Mouse (Mus musculus): ENCODE measurements around the gene Plekhh2.

The Plekhh2 gene

DNA sequence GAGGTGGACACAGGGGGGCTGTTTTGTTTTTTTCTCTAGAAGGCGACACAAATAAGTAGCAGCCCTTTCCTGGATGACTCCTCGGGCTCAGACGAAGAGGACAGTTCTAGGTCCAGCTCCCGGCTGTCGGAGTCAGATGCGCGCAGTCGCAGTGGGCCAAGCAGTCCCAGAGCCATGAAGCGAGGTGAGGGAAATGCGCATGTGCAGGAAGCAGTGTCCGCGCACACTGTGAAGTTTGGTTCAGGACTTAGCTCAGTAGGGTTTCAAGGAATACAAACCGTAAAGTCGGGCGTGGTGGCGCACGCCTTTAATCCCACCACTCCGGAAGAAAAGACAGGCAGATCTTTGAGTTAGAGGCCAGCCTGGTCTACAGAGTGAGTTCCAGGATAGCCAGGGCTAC lies 59.9 kb downstream of the Plekhh2 start:
- no peak for DNase-seq (ENCODE audit: low read depth, low spot score)

DNA sequence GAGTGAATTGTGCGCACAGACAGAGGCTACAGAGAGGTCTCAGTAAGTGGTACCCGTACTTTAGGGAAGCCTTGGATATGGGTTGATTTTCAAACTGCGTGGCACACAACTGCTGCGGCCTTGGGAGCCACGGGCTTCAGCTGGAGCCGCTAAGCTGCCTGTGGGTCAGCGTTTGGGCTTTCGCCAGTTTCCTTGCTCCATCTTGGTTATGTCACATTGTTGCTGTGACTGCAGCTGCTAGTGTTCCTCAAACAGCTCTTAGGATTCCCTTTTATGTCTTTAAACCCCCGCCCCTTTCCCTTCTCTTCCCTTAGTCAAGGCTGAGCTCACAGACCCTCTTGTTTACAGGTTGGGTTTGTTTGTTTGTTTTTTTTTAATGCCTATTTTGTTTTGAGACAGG lies 61.6 kb downstream of the Plekhh2 start:
- no peak for DNase-seq (ENCODE audit: low read depth, low spot score)

DNA sequence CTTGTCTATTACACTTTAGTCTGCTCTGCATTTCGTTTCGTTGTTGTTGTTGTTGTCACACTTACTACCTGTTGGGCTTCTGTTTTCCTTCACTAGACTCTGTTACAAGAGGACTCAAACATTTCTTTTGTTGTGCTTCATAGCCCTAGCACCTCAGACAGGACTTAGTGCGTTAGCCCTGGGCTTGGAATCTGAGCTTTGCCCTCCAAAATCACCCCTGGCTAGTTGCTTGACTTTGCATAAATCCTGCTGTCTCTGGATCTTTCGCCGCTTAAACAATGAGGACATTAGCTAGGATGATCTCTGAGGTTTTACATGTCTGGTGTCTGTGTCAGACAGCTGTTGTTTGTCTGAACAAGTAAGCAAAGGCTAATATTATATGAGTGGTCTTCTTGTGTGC lies 62.2 kb downstream of the Plekhh2 start:
- DNase-seq (ENCODE audit: low read depth, low spot score) = no peak

DNA sequence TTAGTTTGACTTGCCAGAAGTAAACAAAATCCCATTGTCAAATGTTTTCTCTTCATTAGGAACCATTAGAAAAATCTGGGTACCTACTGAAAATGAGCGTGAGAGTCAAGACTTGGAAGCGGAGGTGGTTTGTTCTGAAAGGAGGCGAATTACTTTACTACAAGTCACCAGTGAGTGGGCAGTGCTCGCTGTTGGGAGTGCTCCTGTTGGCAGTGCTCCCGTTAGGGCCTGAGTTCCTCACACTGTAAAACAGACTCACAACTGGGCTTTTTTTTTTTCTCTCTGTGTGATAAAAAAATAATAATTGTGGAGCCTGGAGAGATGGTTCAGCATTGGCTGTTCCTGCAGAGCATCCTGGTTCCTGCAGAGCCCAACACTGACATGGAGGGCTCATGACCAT lies 63.4 kb downstream of the Plekhh2 start:
- no peak for DNase-seq (ENCODE audit: low read depth, low spot score)

DNA sequence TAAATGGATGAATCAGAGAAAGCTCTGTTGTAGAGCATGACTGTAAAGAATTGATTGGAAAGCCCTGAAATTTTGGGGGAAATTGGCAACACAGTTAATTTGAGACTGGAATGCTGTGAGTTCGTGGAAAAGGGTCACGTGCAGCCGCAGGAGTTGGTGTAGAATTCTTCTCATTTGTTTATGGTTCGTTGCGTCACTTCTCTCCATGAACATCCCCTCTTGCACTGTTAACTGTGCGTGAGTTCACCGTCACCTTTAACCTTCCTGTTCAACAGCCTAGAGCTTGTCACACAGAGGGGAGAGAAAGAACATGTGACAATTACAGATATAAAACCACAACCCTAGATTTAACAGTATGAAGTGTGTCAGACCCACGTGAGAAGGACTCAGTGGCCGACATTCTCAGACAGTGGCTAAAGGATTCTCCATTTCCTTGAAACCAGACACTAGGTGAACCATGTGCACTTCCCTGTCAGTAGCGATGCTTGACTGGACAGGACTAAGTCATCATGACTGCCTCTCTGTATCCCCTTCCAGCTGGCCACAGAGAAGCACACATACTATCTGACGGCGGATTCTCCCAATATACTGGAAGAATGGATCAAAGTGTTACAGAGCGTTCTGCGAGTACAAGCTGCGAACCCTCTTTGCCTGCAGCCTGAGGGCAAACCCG lies 65.1 kb downstream of the Plekhh2 start:
- no peak for DNase-seq (ENCODE audit: low read depth, low spot score)

DNA sequence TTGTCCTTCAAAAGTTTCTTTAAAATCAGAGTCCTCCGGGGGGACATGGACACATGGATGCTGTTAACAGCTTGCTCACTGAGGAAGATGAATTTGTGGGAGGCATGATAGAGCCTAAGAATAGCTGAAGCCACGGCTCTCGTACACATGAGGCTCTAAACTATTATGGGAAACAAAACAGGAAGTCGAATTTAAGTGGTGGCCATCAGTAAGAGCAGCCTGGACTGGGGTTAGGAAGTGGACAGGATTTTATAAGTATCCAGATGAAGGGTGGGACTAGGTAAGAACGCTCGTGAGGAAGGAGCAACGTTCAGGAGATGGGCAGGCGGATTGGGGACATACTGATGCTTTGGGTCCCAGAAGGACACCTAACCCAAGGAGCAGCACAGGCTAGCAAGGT lies 67.6 kb downstream of the Plekhh2 start:
- DNase-seq (ENCODE audit: low read depth, low spot score) = no peak

DNA sequence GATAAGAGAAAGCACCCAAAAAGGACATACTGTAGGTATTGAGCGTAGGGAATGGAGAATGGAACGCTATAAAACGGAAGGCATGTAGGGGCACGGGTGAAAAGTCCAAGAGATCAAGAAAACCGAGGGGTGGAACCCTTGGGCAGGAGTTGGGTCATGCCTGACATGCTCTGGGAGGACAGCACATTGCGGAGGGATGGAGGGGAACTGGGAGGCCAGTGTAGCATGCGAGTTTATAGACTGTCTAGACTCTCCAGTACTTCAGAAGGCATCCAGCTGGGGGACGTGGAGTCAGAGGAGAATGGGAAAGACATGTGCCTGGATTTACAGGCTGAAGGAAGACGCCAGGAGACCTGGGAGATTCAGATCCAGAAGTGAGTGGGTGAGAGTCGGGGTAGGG lies 68.1 kb downstream of the Plekhh2 start:
- no peak for DNase-seq (ENCODE audit: low read depth, low spot score)

DNA sequence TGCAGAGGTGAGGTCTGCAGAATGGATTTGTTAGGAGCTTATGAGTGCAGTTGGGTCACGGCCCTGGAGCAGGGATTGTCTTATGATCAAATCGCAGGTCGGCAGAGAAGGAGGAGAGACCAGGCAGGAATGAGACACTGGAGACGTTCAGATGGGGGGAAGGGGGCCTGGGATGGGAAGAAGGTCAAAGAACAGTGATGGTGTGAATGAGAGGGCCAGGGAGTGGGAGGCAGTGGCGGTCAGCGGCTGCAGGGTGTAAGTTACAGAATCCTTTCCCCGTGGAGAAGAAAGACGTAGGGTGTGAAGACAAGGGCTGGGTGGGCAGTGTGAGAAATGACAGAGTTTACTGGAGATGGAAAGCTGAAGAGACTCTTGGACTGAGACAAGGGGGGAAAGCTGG lies 69.1 kb downstream of the Plekhh2 start:
- DNase-seq (ENCODE audit: low read depth, low spot score) = no peak

DNA sequence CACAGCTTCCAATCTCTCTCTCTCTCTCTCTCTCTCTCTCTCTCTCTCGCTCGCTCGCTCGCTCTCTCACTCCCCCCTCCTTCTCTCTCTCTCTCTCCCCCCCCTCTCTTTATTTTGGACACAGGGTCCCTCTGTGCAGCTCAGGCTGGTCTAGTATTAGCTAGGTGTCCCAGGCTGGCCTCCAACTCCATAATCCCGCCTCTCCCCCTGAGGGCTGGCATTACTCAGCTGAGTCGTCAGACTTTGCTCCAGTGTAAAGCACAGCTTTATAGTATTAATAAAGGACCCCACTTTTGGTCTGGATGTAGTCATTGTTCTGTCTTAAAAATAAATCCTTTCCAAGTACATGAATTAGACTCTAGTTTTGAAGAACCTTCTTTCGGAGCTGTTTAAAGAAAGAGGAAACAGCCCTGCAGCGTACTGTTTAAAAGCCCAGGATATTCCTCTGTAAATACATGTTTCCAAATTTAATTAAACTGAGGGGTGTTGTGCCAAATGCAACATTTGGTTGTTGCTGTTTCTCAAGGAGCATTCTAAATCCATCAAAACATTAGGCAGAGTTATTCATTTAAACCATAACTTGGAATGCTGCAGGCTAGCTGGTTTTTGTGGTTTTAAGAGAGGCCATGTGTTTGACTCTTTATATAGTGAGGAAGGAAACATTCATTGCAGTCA lies 70.2 kb downstream of the Plekhh2 start:
- DNase-seq (ENCODE audit: low read depth, low spot score) = no peak

DNA sequence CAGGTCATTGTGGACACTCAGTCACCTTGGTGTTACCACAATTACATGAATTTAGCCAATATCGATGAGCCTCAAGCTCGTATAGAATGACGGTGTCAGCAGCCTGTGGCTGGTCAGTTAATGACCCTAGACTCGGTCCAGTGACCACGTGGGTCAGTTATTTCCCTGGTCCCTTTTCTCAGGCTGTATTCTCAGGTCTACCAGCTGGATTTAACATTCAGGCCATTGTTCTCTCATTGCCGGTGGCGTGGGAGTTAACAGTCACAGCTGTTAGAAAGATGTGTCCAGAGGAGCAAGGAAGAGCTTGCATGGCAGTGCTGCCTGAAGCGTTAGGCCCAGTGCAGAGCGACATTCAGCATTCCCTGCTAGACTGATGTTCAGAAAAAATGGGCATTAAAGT lies 72.4 kb downstream of the Plekhh2 start:
- no peak for DNase-seq (ENCODE audit: low read depth, low spot score)

DNA sequence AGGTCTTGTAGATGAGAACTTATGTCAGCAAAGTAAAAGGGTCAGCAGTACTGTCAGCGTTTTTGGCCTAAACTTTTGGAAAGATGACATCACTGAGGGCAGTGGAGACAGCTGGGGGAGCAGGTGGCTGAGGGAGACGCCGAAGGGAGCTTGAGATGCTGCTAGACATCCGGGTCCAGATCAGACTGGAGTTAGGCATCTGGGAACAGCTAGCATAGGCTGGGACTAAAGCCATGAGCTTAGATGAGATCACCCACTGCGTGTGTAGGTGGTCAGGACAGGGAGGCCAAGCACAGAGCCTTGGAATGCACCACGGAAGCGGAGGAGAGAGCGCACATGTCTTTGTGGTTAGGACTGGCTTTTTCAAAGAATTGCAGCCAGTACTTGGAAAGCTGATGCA lies 73.4 kb downstream of the Plekhh2 start:
- no peak for DNase-seq (ENCODE audit: low read depth, low spot score)

DNA sequence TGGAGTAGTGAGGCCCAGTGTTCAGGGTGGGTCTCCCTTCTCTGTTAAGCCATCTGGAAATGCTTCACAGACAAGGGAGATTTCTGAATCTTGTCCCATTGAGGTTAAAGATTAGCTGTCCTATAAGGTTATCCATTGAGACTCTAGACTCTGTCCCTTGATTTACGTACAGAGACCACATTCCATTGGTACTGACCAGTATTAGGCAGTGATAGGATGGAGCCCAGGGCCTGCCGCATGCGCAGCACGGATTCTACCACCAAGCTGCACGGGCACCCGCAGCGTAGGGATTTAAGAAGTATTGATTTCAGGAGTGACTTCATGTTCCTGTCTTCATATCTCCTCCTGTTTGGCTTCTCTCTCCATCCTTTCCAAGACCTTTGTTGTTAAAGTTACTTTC lies 78.4 kb downstream of the Plekhh2 start:
- no peak for DNase-seq (ENCODE audit: low read depth, low spot score)

DNA sequence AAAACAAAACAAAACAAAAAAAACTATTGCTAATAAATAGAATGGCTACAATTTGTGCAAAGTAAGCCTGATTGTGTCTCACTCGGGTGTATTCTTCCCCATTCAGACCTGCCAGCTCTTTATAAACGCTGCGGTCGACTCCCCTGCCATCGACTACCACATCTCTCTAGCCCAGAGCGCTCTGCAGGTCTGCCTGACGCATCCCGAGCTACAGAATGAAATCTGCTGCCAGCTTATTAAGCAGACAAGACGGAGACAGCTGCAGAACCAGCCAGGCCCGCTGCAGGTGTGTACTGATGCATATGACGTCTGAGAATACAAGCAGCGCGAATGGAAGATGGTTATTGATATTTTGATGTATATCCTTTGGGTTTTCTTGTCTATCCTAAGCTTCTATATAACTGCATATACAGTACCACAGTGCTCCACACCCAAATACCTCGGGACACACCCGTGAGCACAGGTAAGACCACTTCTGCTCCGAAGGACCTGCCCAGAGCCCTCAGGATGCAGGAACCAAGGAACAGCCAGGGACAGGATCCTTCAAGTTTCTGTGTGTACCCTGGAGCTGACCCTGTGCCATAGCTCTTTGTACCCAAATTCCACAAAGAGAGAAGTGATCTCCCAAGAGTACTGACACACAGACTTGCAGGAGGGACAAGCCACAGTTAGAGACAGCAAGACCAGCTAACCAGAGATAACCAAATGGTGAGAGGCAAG lies 79.9 kb downstream of the Plekhh2 start:
- no peak for DNase-seq (ENCODE audit: low read depth, low spot score)

DNA sequence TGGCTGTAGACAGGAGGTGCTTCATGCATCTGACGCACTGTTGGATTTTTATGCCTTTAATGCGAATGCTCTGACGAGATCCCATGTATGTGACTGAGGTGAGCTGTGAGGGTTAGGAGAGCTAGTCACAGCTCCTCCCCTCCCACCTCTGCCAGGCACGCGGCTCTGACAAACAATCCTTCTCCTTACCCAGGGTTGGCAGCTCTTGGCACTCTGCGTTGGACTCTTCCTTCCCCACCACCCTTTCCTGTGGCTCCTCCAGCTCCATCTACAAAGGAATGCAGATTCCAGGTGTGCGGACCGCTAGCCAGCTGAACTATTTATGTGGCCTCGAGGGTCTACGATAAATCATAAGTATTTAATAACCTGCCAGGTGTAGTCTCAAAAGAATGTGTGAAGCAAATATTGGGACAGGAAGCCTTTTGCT lies 84.3 kb downstream of the Plekhh2 start:
- peak; percentile 71 for DNase-seq (ENCODE audit: low read depth, low spot score)

DNA sequence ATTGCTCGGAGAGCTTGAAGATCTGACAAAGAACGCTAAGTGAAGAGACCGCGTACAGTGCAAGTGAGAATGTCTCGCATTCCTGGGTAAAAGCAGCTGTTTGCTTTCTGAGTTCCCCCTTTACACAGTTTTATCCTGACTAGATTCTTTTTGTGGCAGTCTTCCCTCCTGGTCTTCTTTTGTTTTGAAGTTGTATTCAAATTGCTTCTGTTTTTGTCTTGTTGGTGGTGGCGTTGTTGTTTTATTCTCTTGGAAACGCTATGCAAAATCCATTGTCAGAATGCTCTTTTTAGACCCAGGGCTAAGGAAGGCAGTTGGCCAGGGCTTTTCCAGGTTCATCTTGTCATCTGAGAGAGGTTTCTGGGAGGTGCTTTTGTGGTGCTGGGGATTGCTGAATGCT lies 84.8 kb downstream of the Plekhh2 start:
- DNase-seq (ENCODE audit: low read depth, low spot score) = no peak

DNA sequence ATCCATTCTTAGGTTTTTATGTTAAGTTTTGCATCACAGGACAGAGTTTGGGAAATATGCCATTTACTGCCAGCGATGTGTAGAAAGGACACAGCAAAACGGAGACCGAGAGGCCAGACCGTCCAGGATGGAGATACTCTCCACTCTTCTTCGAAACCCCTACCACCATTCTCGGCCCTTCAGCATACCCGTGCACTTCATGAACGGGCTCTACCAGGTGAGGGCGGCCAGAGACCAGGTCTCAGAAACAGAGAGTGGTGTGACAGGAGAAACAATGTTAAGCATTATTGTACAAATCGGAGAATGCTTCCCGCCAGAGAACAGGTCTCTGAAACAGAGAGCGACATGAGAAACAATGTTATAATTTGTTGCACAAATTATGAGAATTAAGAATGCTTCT lies 86.2 kb downstream of the Plekhh2 start:
- DNase-seq (ENCODE audit: low read depth, low spot score) = no peak

DNA sequence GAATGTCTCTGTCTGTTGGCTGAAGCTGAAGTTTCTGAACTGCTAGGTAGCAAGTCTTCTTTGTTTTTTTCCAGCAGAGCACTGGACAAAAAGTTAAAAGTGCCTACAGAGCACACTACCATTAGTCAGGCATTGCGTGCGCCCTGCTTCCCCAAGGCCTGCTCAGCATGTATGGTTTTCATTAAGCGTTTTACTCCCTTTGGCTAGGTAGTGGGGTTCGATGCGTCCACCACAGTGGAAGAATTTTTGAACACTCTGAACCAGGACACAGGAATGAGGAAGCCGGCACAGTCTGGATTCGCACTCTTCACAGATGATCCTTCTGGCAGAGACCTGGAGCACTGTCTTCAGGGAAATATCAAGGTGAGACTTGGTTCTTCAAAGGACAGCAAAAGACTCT lies 87.2 kb downstream of the Plekhh2 start:
- DNase-seq (ENCODE audit: low read depth, low spot score) = no peak

DNA sequence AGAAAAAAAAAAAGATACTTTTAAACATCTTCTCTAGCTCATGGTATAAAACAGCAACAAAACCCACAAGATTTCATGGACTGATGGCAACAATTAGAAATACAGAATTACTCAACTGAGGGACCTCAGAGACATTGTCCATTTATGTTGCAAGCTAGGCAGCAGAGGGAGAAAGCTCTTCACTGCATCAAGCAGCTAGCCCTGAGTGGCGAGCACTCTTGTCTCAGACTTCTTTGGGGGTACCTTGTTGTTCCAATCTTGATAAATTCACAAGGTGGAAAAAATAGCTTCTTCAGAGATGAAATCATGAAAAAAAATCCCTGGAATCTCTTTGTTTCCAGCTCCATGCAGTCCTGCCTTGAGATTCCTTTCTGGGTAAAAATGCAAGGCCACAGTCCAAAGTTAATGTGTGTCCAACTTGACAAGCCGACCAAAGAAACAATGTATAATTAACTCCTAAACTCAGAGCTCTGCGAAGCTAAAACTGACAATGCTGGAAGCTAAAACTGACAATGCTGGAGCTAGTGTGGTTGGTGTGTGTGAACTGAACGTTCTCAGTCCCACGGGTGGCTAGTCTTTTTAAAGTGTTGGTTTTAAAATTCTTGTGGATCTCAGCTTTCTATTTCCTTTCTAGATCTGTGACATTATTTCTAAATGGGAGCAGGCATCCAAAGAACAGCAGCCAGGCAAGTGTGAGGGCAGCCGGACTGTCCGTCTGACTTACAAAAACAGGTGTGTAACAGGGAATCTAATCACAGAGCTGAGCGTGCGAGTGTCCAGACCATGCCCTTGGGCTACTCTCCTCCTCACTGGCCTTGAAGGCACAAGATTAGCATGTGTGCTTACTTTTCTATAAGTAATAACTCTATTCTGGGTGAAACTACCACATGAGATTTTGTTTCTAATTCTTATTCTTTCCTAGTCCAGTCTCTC lies 88.6 kb downstream of the Plekhh2 start:
- no peak for DNase-seq (ENCODE audit: low read depth, low spot score)

DNA sequence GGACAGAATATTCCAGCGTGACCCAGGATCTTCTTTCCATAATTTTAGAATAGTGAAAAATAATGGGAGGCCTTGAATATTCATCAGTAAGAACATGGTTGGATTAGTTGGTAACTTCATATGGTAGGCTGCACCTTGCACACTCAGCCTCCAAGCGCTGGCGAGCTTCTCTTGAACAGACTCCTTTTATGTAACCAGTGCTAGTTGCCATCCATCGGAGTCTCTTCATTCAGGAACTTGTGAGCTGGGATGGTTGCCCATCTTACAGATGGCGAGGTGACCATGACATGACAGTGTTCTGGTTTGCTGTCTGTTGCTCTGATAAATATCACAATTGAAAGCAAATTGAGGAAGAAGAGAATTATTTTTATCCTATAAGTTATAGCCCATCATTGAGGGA lies 90.1 kb downstream of the Plekhh2 start:
- DNase-seq (ENCODE audit: low read depth, low spot score) = no peak

DNA sequence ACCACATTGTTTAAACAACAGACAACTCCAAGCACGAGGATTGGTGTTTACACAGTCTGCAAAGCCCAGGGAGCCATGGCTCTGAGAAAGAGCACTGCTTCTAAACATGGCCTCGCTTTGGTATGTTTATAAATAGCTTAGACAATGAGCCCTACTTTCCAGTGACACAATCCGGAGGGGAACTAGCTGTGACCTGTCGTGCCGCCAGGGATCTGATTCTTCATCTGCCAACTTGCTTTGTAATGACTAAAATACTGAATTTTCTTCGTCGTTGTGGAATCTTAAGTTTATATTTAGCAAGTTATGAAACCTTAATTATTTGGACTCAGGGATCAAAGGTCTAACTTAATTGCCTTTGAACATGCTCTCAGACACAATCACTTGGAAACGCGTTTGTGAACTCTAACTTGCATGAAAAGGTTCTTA lies 91.5 kb downstream of the Plekhh2 start:
- no peak for DNase-seq (ENCODE audit: low read depth, low spot score)

DNA sequence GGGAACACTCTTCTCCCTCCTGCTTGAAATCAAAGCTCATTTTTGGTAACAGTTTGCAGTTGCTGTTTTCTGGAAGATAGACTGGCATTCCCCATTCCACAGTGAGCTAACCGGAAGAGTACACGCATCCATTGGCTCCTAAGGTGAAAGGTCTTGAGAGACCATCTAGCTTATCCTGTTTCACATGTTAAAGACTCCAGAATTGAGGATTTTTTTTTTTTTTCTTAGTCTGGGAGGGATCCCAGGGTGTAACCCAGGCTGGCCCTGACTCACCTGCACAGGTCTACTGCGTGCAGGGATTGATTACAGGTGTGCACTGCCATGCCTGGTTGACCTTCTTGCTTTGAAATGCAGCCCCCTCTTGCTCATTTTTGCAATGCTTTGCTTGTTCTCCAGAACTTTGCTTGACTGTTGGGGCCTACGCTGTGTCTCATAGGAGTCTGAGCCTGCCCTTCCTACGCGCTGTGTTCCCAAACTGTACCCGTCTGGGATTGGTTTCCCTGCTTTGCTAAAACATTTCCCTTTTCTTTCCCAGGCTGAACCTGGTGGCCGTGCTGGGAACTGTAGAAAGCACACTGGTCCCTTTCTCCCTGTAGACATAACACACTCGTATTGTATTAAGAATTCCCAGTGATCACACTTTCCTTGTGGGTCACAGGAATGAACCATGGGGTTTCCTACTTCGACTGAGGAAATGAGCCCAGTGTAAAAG lies 92.2 kb downstream of the Plekhh2 start:
- DNase-seq (ENCODE audit: low read depth, low spot score) = no peak
